Mouse (Mus musculus) CH12.LX (cell line): ENCODE results near the gene Trpm5. TPM values are rescaled to one million over a fixed set of nuclear protein-coding genes. Genes with fewer than 3 reads are reported as not detected.

Experiments
- DNase-seq: peaks from one replicate; pipeline ENCODE4 v3.0.0-alpha.2; 2013; ENCODE audit errors: extremely low read depth
- H3K27ac ChIP-seq: 2 replicates; pipeline ENCODE4 v1.5.1; 2012; ENCODE audit warnings: low read depth, mild to moderate bottlenecking, control low read depth, moderate library complexity; ENCODE audit not compliant: insufficient read depth
- H3K27me3 ChIP-seq: replicated peaks from 2 replicates; pipeline ENCODE3; 2012; ENCODE audit warnings: inconsistent platforms
- H3K36me3 ChIP-seq, 2 experiments: replicated peaks in 1 of 2; 2 replicates each; pipeline versions ENCODE3 to v1.6.1; 2012; ENCODE audit warnings: inconsistent platforms in 1 of 2, low read length in 1 of 2, mild to moderate bottlenecking in 1 of 2, mixed read lengths in 1 of 2, moderate library complexity in 1 of 2; ENCODE audit not compliant: control insufficient read depth in 1 of 2, insufficient read depth in 1 of 2
- H3K4me1 ChIP-seq, 2 experiments: 2 replicates each; pipeline ENCODE4 v1.6.1; 2012; ENCODE audit warnings: inconsistent platforms in 1 of 2, moderate library complexity in 1 of 2; ENCODE audit not compliant: insufficient read depth in 2 of 2, control insufficient read depth in 1 of 2
- H3K4me2 ChIP-seq: 2 replicates; pipeline ENCODE4 v1.6.1; 2012; ENCODE audit warnings: low read depth, mild to moderate bottlenecking, control low read depth; ENCODE audit not compliant: poor library complexity, insufficient read depth, severe bottlenecking
- H3K4me3 ChIP-seq, 3 experiments: fragments of 150-350 bp in 1 of 3; sonication (generic) in 1 of 3; replicated peaks in 1 of 3; 2 replicates each; pipeline versions ENCODE3 to v1.5.1; 2011 to 2012; ENCODE audit warnings: low read depth in 2 of 3, low read length in 2 of 3, mild to moderate bottlenecking in 2 of 3, moderate library complexity in 2 of 3, control low read depth in 1 of 3, improper control_type of control experiment in 1 of 3, inconsistent platforms in 1 of 3, mixed read lengths in 1 of 3; ENCODE audit not compliant: poor library complexity in 1 of 3
- H3K79me2 ChIP-seq: replicated peaks from 2 replicates; pipeline ENCODE4 v1.6.1; 2012; ENCODE audit warnings: mild to moderate bottlenecking, moderate library complexity; ENCODE audit not compliant: control insufficient read depth, poor library complexity, insufficient read depth, severe bottlenecking; ENCODE audit errors: extremely low read depth
- H3K9ac ChIP-seq: 2 replicates; pipeline ENCODE4 v1.6.1; 2012; ENCODE audit warnings: low read depth, mild to moderate bottlenecking, control low read depth, moderate library complexity; ENCODE audit not compliant: insufficient read depth
- H3K9me3 ChIP-seq: replicated peaks from 2 replicates; pipeline ENCODE3; 2012; ENCODE audit warnings: low read length, inconsistent platforms, mixed read lengths
- CTCF ChIP-seq, 2 experiments: IDR thresholded peaks in 1 of 2; conservative IDR thresholded peaks in 1 of 2; 2 replicates each; pipeline ENCODE4 v1.5.1; 2011 to 2012; ENCODE audit warnings: low read depth in 2 of 2, low read length in 2 of 2, improper control_type of control experiment in 1 of 2, inconsistent platforms in 1 of 2, mild to moderate bottlenecking in 1 of 2, moderate library complexity in 1 of 2
- E2F4 ChIP-seq: IDR thresholded peaks from 2 replicates; pipeline ENCODE4 v1.6.1; 2011; ENCODE audit warnings: low read depth, low read length, improper control_type of control experiment; ENCODE audit not compliant: insufficient replicate concordance
- ELF1 ChIP-seq: IDR thresholded peaks from 2 replicates; pipeline ENCODE4 v1.6.1; 2014; ENCODE audit warnings: low read depth, mild to moderate bottlenecking, inconsistent platforms, low read length, improper control_type of control experiment
- EP300 ChIP-seq: IDR thresholded peaks from 2 replicates; pipeline ENCODE4 v1.6.1; 2011; ENCODE audit warnings: low read length, improper control_type of control experiment
- HCFC1 ChIP-seq: IDR thresholded peaks from 2 replicates; pipeline ENCODE4 v1.6.1; 2012; ENCODE audit warnings: low read depth, mild to moderate bottlenecking, inconsistent platforms, low read length, improper control_type of control experiment
- JUN ChIP-seq: IDR thresholded peaks from 2 replicates; pipeline ENCODE4 v1.6.1; 2011; ENCODE audit warnings: low read depth, mild to moderate bottlenecking, low read length, improper control_type of control experiment, moderate library complexity; ENCODE audit not compliant: insufficient read depth
- JUND ChIP-seq: conservative IDR thresholded peaks from 2 replicates; pipeline ENCODE4 v1.6.1; 2011; ENCODE audit warnings: low read depth, low read length, improper control_type of control experiment
- MAX ChIP-seq: IDR thresholded peaks from 2 replicates; pipeline ENCODE4 v1.6.1; 2011; ENCODE audit warnings: low read length, improper control_type of control experiment
- MAZ ChIP-seq: IDR thresholded peaks from 2 replicates; pipeline ENCODE4 v1.6.1; 2012; ENCODE audit warnings: low read depth, mild to moderate bottlenecking, inconsistent platforms, low read length, improper control_type of control experiment, moderate library complexity
- MEF2A ChIP-seq: IDR thresholded peaks from 2 replicates; pipeline ENCODE4 v1.6.1; 2014; ENCODE audit warnings: low read depth, mild to moderate bottlenecking, inconsistent platforms, low read length, improper control_type of control experiment, borderline replicate concordance
- MYC ChIP-seq: IDR thresholded peaks from 2 replicates; pipeline ENCODE4 v1.6.1; 2011; ENCODE audit warnings: low read depth, mild to moderate bottlenecking, improper control_type of control experiment, low read length
- NELFE ChIP-seq: IDR thresholded peaks from 2 replicates; pipeline ENCODE4 v1.6.1; 2011; ENCODE audit warnings: low read depth, low read length, improper control_type of control experiment
- NRF1 ChIP-seq: IDR thresholded peaks from 2 replicates; pipeline ENCODE4 v1.6.1; 2014; ENCODE audit warnings: low read depth, mild to moderate bottlenecking, inconsistent platforms, low read length, improper control_type of control experiment, moderate library complexity
- PAX5 ChIP-seq: IDR thresholded peaks from 2 replicates; pipeline ENCODE4 v1.6.1; 2012; ENCODE audit warnings: low read length, inconsistent platforms, mixed read lengths
- POLR2A ChIP-seq: IDR thresholded peaks from 2 replicates; pipeline ENCODE4 v1.6.1; 2011; ENCODE audit warnings: low read depth, mild to moderate bottlenecking, improper control_type of control experiment, low read length
- POLR2AphosphoS2 ChIP-seq: IDR thresholded peaks from 2 replicates; pipeline ENCODE4 v1.6.1; 2011; ENCODE audit warnings: low read depth, low read length, improper control_type of control experiment
- RAD21 ChIP-seq: IDR thresholded peaks from 2 replicates; pipeline ENCODE4 v1.6.1; 2011; ENCODE audit warnings: low read depth, mild to moderate bottlenecking, low read length, improper control_type of control experiment, moderate library complexity
- SIN3A ChIP-seq: IDR thresholded peaks from 2 replicates; pipeline ENCODE4 v1.6.1; 2012; ENCODE audit warnings: low read length, improper control_type of control experiment, inconsistent platforms
- SMC3 ChIP-seq: IDR thresholded peaks from 2 replicates; pipeline ENCODE4 v1.6.1; 2011; ENCODE audit warnings: low read depth, low read length, improper control_type of control experiment
- TCF12 ChIP-seq: IDR thresholded peaks from 2 replicates; pipeline ENCODE4 v1.6.1; 2014; ENCODE audit warnings: low read depth, mild to moderate bottlenecking, inconsistent platforms, low read length, improper control_type of control experiment
- UBTF ChIP-seq: IDR thresholded peaks from 2 replicates; pipeline ENCODE4 v1.6.1; 2012; ENCODE audit warnings: low read depth, mild to moderate bottlenecking, inconsistent platforms, low read length, improper control_type of control experiment, moderate library complexity
- USF1 ChIP-seq: IDR thresholded peaks from 2 replicates; pipeline ENCODE4 v1.6.1; 2014; ENCODE audit warnings: low read depth, mild to moderate bottlenecking, inconsistent platforms, low read length, improper control_type of control experiment
- USF2 ChIP-seq: conservative IDR thresholded peaks from 2 replicates; pipeline ENCODE4 v1.6.1; 2011; ENCODE audit warnings: low read depth, low read length, improper control_type of control experiment
- ZC3H11A ChIP-seq: IDR thresholded peaks from 2 replicates; pipeline ENCODE4 v1.6.1; 2012; ENCODE audit warnings: low read depth, mild to moderate bottlenecking, inconsistent platforms, low read length, improper control_type of control experiment
- ZKSCAN1 ChIP-seq: IDR thresholded peaks from 2 replicates; pipeline ENCODE4 v1.6.1; 2012; ENCODE audit warnings: low read depth, inconsistent platforms, low read length, improper control_type of control experiment, borderline replicate concordance
- ZNF384 ChIP-seq: IDR thresholded peaks from 2 replicates; pipeline ENCODE4 v1.6.1; 2012; ENCODE audit warnings: low read depth, low read length, improper control_type of control experiment, inconsistent platforms
- dilution Hi-C: fragments of 300-500 bp; cut with MboI; formaldehyde crosslinking; loops from 2 replicates; pipeline ENCODE4 v1.14.3; 2020; ENCODE audit warnings: low sequenced_read_pairs; ENCODE audit not compliant: extremely low pct_unique_long_range_greater_than_20kb, extremely low pct_ligation_motif_present
- in situ Hi-C: fragments of 300-500 bp; cut with MboI; formaldehyde crosslinking; loops from 3 replicates; pipeline ENCODE4 v1.14.3; 2019; ENCODE audit warnings: low sequenced_read_pairs, low pct_ligation_motif_present, low pct_unique_long_range_greater_than_20kb, mixed read lengths
- polyA plus RNA-seq: library from polyadenylated mRNA; unstranded; fragments of >175 nt; gene quantifications from 2 replicates; pipeline ENCODE4 v1.2.1, GENCODE M21; 2012; ENCODE audit warnings: low read depth; ENCODE audit not compliant: insufficient read length
- total RNA-seq, 2 experiments: library from RNA; depleted of rRNA; stranded (reverse); fragments of 300-350 nt in 1 of 2; fragments of >200 nt in 1 of 2; gene quantifications; 2 replicates each; pipeline ENCODE4 v1.2.3; 2012 to 2014

The Trpm5 gene
- total and polyA plus RNA-seq, 3 experiments = 1.1 to 3.0 (median 1.5) TPM

- Histone ChIP-seq H3K27ac (no peak overlapping the region), H3K27me3 (peaks cover 73% of the 10 kb centered on the region), H3K9ac (no peak overlapping the region), H3K4me1 (peaks cover 0 to 7% of the 10 kb centered on the region in 2 experiments; a peak in 2 of 4 replicates)
- dilution Hi-C loops = no loop called here
- no peak for TF ChIP-seq MEF2A
- TF ChIP-seq ZNF384 = no peak
- TF ChIP-seq, all 38 proteins: peak for 0
- no peaks in the 10 kb centered on the region for H3K9me3 ChIP-seq
- no peak overlapping the region for H3K4me2 ChIP-seq
- H3K79me2 ChIP-seq = no peaks in the 10 kb centered on the region
- H3K4me3 ChIP-seq = no peak overlapping the region
- no peaks in the 10 kb centered on the region for H3K36me3 ChIP-seq
- DNase-seq = no peak
- in situ Hi-C loops = loop anchor here (25.0 kb wide), 1 partner anchor 612 kb away; no protein-coding TSS in a partner anchor
Observed at GRCm38 (mm10) chr7:143124902-143125301, 30.5 kb upstream of the Trpm5 start.

- dilution Hi-C loops (no loop called here), in situ Hi-C loops (no loop called here)
- peaks cover 4 to 15% of the 10 kb centered on the region in 2 experiments; a peak in 3 of 4 replicates for H3K4me1 ChIP-seq
Observed at GRCm38 (mm10) chr7:143123876-143124669, 29.6 kb upstream of the Trpm5 start.

GRCm38 (mm10) chr7:143122191-143122590 lies 27.7 kb upstream of the Trpm5 start:
- Histone ChIP-seq H3K36me3 (no peaks in the 10 kb centered on the region), H3K4me2 (no peak overlapping the region), H3K4me1 (peaks cover 4 to 15% of the 10 kb centered on the region in 2 experiments; a peak in 3 of 4 replicates), H3K79me2 (no peaks in the 10 kb centered on the region), H3K4me3 (no peak overlapping the region), H3K27ac (no peak overlapping the region), H3K9me3 (no peaks in the 10 kb centered on the region), H3K9ac (no peak overlapping the region), H3K27me3 (peaks cover 75% of the 10 kb centered on the region)
- in situ Hi-C loops (no loop called here), dilution Hi-C loops (no loop called here)
- DNase-seq = no peak
- no peak for TF ChIP-seq NRF1
- TF ChIP-seq HCFC1 = no peak
- TF ChIP-seq USF1 = no peak
- no peak for TF ChIP-seq POLR2A
- TF ChIP-seq JUND = no peak
- no peak for TF ChIP-seq NELFE
- TF ChIP-seq UBTF = no peak
- TF ChIP-seq SMC3 = no peak
- TF ChIP-seq MYC = no peak
- TF ChIP-seq ZC3H11A = no peak
- TF ChIP-seq PAX5 = no peak
- TF ChIP-seq JUN = no peak
- TF ChIP-seq ELF1 = no peak
- TF ChIP-seq MAX = no peak
- no peak for TF ChIP-seq TCF12

More at GRCm38 (mm10) chr7:143123876-143124669, 29.6 kb upstream of the Trpm5 start:
- Histone ChIP-seq H3K27me3 (peaks cover 67% of the 10 kb centered on the region), H3K27ac (no peak overlapping the region), H3K4me3 (no peak overlapping the region), H3K9me3 (no peaks in the 10 kb centered on the region), H3K4me2 (no peak overlapping the region), H3K36me3 (no peaks in the 10 kb centered on the region), H3K79me2 (no peaks in the 10 kb centered on the region), H3K9ac (no peak overlapping the region)
- DNase-seq = no peak
- TF ChIP-seq USF2 (no peak), ZKSCAN1 (no peak), RAD21 (no peak), TCF12 (no peak), POLR2AphosphoS2 (no peak), JUN (no peak), MYC (no peak), ZNF384 (no peak), E2F4 (no peak), MAZ (no peak), ELF1 (no peak), NELFE (no peak), CTCF (conservative IDR thresholded peaks at IDR 0.05 in 1 of 2, IDR thresholded peaks at IDR 0.05 in 1 of 2; ENCODE audit: low read depth in 2 of 2, low read length in 2 of 2) (no peak), EP300 (no peak), SIN3A (no peak)
